Mouse (Mus musculus) liver, embryonic 13.5 days (tissue): ENCODE measurements around the gene Ifi35. TPM values are rescaled to one million over a fixed set of nuclear protein-coding genes. Genes with fewer than 3 reads are reported as not detected.
"Not testable (repeated sequence)": the region's sequence is repeated elsewhere in the genome, so short reads cannot be mapped to it uniquely, and the experiment has no call there.

Experiments
- ATAC-seq: fragments of 200-750 bp; cut with Nextera tagmentation; 2 replicates; pipeline ENCODE4 v1.8.0; 2017; ENCODE audit warnings: low read depth, mild to moderate bottlenecking, moderate number of reproducible peaks, moderate library complexity
- DNase-seq: peaks from one replicate; pipeline ENCODE4 v3.0.0; 2022
- H3K27ac ChIP-seq: fragments of 300-500 bp; sonication (generic); 2 replicates; pipeline ENCODE4 v1.5.1; 2015; ENCODE audit warnings: moderate library complexity, mild to moderate bottlenecking, inconsistent platforms
- H3K27me3 ChIP-seq: fragments of 300-500 bp; sonication (generic); 2 replicates; pipeline ENCODE4 v1.6.1; 2015; ENCODE audit warnings: mild to moderate bottlenecking, inconsistent platforms
- H3K36me3 ChIP-seq: fragments of 300-500 bp; sonication (generic); 2 replicates; pipeline ENCODE4 v1.6.1; 2015; ENCODE audit warnings: mild to moderate bottlenecking, inconsistent platforms
- H3K4me1 ChIP-seq: fragments of 300-500 bp; sonication (generic); replicated peaks from 2 replicates; pipeline ENCODE4 v1.6.1; 2015; ENCODE audit warnings: inconsistent platforms
- H3K4me2 ChIP-seq: fragments of 300-500 bp; sonication (generic); 2 replicates; pipeline ENCODE4 v1.6.1; 2015; ENCODE audit warnings: inconsistent platforms, mild to moderate bottlenecking, moderate library complexity
- H3K4me3 ChIP-seq: fragments of 300-500 bp; sonication (generic); replicated peaks from 2 replicates; pipeline ENCODE4 v1.5.1; 2015; ENCODE audit warnings: mild to moderate bottlenecking, inconsistent platforms
- H3K9ac ChIP-seq: fragments of 300-500 bp; sonication (generic); 2 replicates; pipeline ENCODE4 v1.6.1; 2015; ENCODE audit warnings: mild to moderate bottlenecking, inconsistent platforms
- H3K9me3 ChIP-seq: fragments of 300-500 bp; sonication (generic); replicated peaks from 2 replicates; pipeline ENCODE4 v1.6.1; 2016; ENCODE audit warnings: inconsistent platforms
- WGBS: fragments of 180-500 bp; shearing (Covaris S2); methylation state at CpG from one replicate; pipeline ENCODE4 v1.1.7; 2015; ENCODE audit not compliant: insufficient replicate concordance; 5-methylcytosine and 5-hydroxymethylcytosine counted together
- polyA plus RNA-seq: library from polyadenylated mRNA; unstranded; fragments of >200 nt; fragmentation: Nextera tagmentation; extraction: Ambion mirVana; gene quantifications from 2 replicates; pipeline ENCODE4 v1.2.1, GENCODE M21; 2015

Ifi35 gene
- polyA plus RNA-seq, 1 experiment from 2014 or later = 33.0 TPM

- no peaks in the 10 kb centered on the region for H3K9me3 ChIP-seq
- H3K4me3 ChIP-seq = no peak overlapping the region
- H3K27me3 ChIP-seq = no peaks in the 10 kb centered on the region
- H3K36me3 ChIP-seq = peaks cover 59% of the 10 kb centered on the region
- H3K4me1 ChIP-seq = peaks cover 9% of the 10 kb centered on the region
- no peak overlapping the region for H3K9ac ChIP-seq
- DNase-seq (no peak), ATAC-seq (no peak)
- WGBS = 82% methylated on average over 9 of the region's 9 CpGs
- no peak overlapping the region for H3K4me2 ChIP-seq
- H3K27ac ChIP-seq = no peak overlapping the region
Observed at GRCm38 (mm10) chr11:101431327-101431726, 16.9 kb upstream of the Ifi35 start.

DNA sequence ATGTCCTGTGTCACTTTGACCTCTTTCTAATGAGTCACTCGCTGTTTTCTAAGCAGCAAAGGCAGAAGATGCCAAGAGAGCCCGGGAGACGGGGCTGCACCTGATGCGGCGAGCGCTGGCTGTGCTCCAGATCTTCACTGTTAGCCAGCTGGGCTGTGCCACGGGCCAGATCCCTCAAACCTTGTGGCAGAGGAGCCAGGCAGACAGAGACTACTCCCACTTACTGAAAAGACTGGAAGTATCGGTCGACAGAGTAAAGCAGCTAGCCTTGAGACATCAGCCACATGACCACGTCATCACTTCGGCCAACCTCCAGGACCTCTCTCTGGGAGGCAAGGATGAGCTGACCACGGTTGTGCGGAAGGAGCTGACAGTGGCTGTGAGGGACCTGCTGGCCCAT lies 14.8 kb upstream of the Ifi35 start:
- Histone ChIP-seq H3K4me1 (no peaks in the 10 kb centered on the region; the same call in 1 of the 2 replicates), H3K4me3 (no peak overlapping the region), H3K4me2 (no peak overlapping the region), H3K27ac (no peak overlapping the region), H3K9ac (no peak overlapping the region), H3K27me3 (no peaks in the 10 kb centered on the region), H3K36me3 (peaks cover 59% of the 10 kb centered on the region), H3K9me3 (no peaks in the 10 kb centered on the region)
- no peak for DNase-seq
- no peak for ATAC-seq
- WGBS = 93% methylated on average over 13 of the region's 13 CpGs

DNA sequence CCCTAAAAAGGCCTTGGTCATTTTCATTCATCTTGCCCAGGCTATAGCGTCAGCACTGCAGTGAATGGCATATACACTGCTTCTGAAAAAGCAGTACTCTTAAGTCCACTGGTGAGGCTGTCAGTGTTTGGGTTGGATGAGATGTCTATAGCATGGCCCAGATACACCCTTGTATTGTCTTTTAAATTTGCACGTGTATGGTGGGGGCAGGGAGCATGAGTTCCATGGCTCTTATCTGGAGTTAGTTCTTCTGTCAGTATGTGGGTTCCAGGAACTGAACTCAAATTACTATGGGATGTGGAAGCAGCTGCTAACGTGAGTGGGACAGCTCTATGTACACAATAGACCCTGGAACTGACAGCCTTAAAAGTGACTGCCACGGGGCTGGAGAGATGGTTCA lies 12.4 kb upstream of the Ifi35 start:
- H3K36me3 ChIP-seq = peaks cover 42% of the 10 kb centered on the region
- no peak overlapping the region for H3K4me3 ChIP-seq
- 40% methylated on average over 4 of the region's 4 CpGs for WGBS
- no peak overlapping the region for H3K27ac ChIP-seq
- no peak overlapping the region for H3K9ac ChIP-seq
- no peaks in the 10 kb centered on the region for H3K9me3 ChIP-seq
- H3K4me1 ChIP-seq = no peaks in the 10 kb centered on the region; the same call in 1 of the 2 replicates
- H3K27me3 ChIP-seq = no peaks in the 10 kb centered on the region
- DNase-seq = no peak
- H3K4me2 ChIP-seq = no peak overlapping the region
- peak; percentile 39 for ATAC-seq

- Histone ChIP-seq H3K4me2 (no peak overlapping the region), H3K9ac (no peak overlapping the region), H3K27ac (no peak overlapping the region), H3K4me1 (no peaks in the 10 kb centered on the region; the same call in 1 of the 2 replicates), H3K36me3 (peaks cover 32% of the 10 kb centered on the region), H3K4me3 (no peak overlapping the region), H3K9me3 (no peaks in the 10 kb centered on the region), H3K27me3 (no peaks in the 10 kb centered on the region)
- DNase-seq (no peak), ATAC-seq (no peak)
- WGBS = 83% methylated on average over 4 of the region's 4 CpGs
Observed at GRCm38 (mm10) chr11:101436916-101437315, 11.3 kb upstream of the Ifi35 start.

DNA sequence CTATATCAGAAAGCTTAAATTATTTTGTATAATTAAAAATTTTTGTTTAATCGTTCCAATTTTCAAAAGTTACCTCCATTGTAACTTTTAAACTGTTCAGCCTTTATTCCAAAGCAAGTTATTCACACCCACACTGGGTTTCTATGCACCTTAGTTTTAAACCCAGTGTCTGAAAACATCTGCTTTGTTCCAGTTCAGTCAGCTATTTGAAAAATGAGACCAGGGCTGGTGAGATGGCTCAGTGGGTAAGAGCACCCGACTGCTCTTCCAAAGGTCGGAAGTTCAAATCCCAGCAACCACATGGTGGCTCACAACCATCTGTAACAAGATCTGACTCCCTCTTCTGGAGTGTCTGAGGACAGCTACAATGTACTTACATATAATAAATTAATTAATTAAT lies 10.2 kb upstream of the Ifi35 start:
- H3K27me3 ChIP-seq, H3K9ac ChIP-seq, H3K4me2 ChIP-seq, H3K27ac ChIP-seq, ATAC-seq, H3K4me1 ChIP-seq, DNase-seq, H3K4me3 ChIP-seq, H3K9me3 ChIP-seq: not testable (repeated sequence)
- 43% methylated on average over 3 of the region's 3 CpGs for WGBS
- peaks cover 24% of the 10 kb centered on the region for H3K36me3 ChIP-seq

DNA sequence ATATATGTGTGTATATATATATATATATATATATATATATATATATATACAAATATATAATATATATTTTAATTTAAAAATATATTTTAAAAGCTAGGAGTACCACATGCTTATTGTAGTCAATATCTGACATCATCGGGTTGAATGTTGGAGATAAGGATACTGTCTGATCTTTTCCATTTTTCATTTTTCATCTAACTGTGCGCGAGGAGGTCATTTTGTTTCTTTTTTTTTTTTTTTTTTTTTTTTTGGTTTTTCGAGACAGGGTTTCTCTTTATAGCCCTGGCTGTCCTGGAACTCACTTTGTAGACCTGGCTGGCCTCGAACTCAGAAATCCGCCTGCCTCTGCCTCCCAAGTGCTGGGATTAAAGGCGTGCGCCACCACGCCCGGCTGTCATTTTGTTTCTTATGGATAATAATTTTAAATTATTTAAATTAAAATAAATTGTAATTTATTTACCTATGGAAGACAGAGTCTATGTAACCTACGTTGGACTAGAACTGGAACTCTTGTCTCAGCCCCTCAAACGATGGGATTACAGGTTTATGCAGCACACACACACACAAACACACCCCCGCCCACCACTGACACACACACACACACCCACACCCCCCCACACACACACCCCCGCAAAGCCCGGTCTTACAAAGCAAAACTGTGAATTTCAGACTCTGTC lies 6.6 kb upstream of the Ifi35 start:
- peak overlapping the region; percentile 42 for H3K9ac ChIP-seq
- ATAC-seq, H3K27me3 ChIP-seq, DNase-seq, H3K9me3 ChIP-seq: not testable (repeated sequence)
- WGBS = 24% methylated on average over 15 of the region's 15 CpGs
- H3K4me1 ChIP-seq = peaks cover 28% of the 10 kb centered on the region
- peak overlapping the region; percentile 72 for H3K4me2 ChIP-seq
- H3K36me3 ChIP-seq = peaks cover 31% of the 10 kb centered on the region
- peak overlapping the region; percentile 85 for H3K4me3 ChIP-seq
- peak overlapping the region; percentile 7 for H3K27ac ChIP-seq

- peaks cover 28% of the 10 kb centered on the region for H3K4me1 ChIP-seq
- peaks cover 31% of the 10 kb centered on the region for H3K36me3 ChIP-seq
- ATAC-seq (peak; percentile 98), DNase-seq (peak; percentile 99)
- WGBS = under 1% methylated on average over 42 of the region's 42 CpGs
- peak within 1 kb of the TSS; percentile 87 for H3K27ac ChIP-seq
- H3K27me3 ChIP-seq = no peaks in the 10 kb centered on the region
- H3K9me3 ChIP-seq = no peaks in the 10 kb centered on the region
- H3K4me2 ChIP-seq = peak within 1 kb of the TSS; percentile 72
- H3K4me3 ChIP-seq = peak within 1 kb of the TSS; percentile 85
- peak within 1 kb of the TSS; percentile 93 for H3K9ac ChIP-seq
Observed at GRCm38 (mm10) chr11:101442127-101442693, 6.0 kb upstream of the Ifi35 start, which contains the start of gene Rpl27. TSS of gene Rpl27 (plus strand) at chr11:101442298.

GRCm38 (mm10) chr11:101442760-101443159 lies 5.4 kb upstream of the Ifi35 start:
- peak overlapping the region; percentile 93 for H3K9ac ChIP-seq
- DNase-seq (no peak), ATAC-seq (no peak)
- peaks cover 31% of the 10 kb centered on the region for H3K36me3 ChIP-seq
- H3K4me1 ChIP-seq = peaks cover 33% of the 10 kb centered on the region
- 1% methylated on average over 14 of the region's 14 CpGs for WGBS
- peak overlapping the region; percentile 72 for H3K4me2 ChIP-seq
- H3K27me3 ChIP-seq = no peaks in the 10 kb centered on the region
- peak overlapping the region; percentile 85 for H3K4me3 ChIP-seq
- H3K9me3 ChIP-seq = no peaks in the 10 kb centered on the region
- H3K27ac ChIP-seq = peak overlapping the region; percentile 87

DNA sequence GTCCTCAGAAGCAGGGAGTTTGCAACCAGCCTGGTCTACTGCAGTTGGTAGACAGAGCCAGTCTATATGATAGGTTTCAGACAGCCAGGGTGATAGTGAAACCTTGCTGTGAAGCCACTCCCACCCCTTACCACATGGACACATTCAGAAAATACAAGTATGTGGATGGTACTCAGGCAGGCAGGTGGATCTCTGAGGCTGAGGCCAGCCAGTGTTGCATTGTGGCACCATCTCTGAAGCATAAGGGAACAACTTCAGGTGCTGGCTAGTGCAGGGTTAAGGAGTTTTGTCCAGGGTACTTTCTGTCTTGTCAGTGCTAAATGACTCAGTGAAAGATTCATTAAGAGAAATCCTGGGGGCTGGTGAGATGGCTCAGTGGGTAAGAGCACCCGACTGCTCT lies 1.9 kb upstream of the Ifi35 start:
- H3K27me3 ChIP-seq = no peaks in the 10 kb centered on the region
- H3K4me1 ChIP-seq = peaks cover 61% of the 10 kb centered on the region
- no peak overlapping the region for H3K9ac ChIP-seq
- H3K36me3 ChIP-seq = peaks cover 31% of the 10 kb centered on the region
- no peaks in the 10 kb centered on the region for H3K9me3 ChIP-seq
- no peak overlapping the region for H3K4me3 ChIP-seq
- H3K27ac ChIP-seq = peak overlapping the region; percentile 40
- DNase-seq (no peak), ATAC-seq (no peak)
- no peak overlapping the region for H3K4me2 ChIP-seq
- 69% methylated on average over 1 of the region's 1 CpGs for WGBS

- H3K4me2 ChIP-seq, DNase-seq, ATAC-seq, H3K9ac ChIP-seq, H3K4me3 ChIP-seq, H3K27me3 ChIP-seq, H3K9me3 ChIP-seq: not testable (repeated sequence)
- peaks cover 31% of the 10 kb centered on the region for H3K36me3 ChIP-seq
- WGBS = 79% methylated on average over 8 of the region's 8 CpGs
- peak overlapping the region; percentile 40; the same call in 1 of the 2 replicates for H3K27ac ChIP-seq
- peaks cover 66% of the 10 kb centered on the region for H3K4me1 ChIP-seq
Observed at GRCm38 (mm10) chr11:101446860-101447259, 1.3 kb upstream of the Ifi35 start.

DNA sequence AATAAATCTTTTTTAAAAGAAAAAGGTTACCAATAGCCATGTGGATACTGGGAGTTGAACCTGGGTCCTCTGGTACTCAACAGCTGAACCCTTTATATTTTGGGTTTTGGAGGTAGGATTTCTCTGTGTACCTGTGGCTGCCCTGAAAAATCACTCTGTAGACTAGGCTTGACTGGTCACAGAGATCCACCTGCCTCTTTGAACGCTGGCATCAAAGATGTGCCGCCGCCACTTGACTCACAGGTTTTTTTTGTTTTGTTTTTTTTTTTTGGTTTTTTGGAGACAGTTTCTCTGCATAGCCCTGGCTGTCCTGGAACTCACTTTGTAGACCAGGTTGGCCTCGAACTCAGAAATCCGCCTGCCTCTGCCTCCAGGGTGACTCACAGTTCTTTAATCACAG lies 421 bp upstream of the Ifi35 start:
- Histone ChIP-seq H3K27me3 (no peaks in the 10 kb centered on the region), H3K4me1 (peaks cover 75% of the 10 kb centered on the region), H3K36me3 (peaks cover 31% of the 10 kb centered on the region), H3K27ac (peak overlapping the region; percentile 96), H3K9me3 (no peaks in the 10 kb centered on the region), H3K4me3 (peak overlapping the region; percentile 83), H3K9ac (peak overlapping the region; percentile 86; the same call in 1 of the 2 replicates), H3K4me2 (peak overlapping the region; percentile 79)
- WGBS = 73% methylated on average over 5 of the region's 5 CpGs
- DNase-seq (no peak), ATAC-seq (no peak)
